14 mouse cellular contexts compared by ENCODE assay signal in genomic region chr6:24325215-24325614, GRCm38 (mm10).
DNase-seq lines count a peak whose midpoint lies in the region; ATAC-seq and TF ChIP-seq lines count a peak whose summit lies in the region.
"Had no signal": no experiment of that assay in that cellular context is flagged by ENCODE, and none has a peak within 500 bp of the region (broad histone marks: within the 10 kb centered on the region; RNA-seq: fewer than 3 reads in every experiment).

No protein-coding gene starts in this region.

- intact Hi-C loops in left cerebral cortex, adult 2 months (cut with DNase I) = no loop called here

- no peak for DNase-seq in forebrain, embryonic 11.5 days (ENCODE audit: low spot score)
- DNase-seq in left cerebral cortex, adult 2 months (ENCODE audit: extremely low spot score in 1 of 2, low spot score in 2 of 2) = peak in 1 of 2 experiments; percentile 11
- no peak for DNase-seq in left cerebral cortex, adult 11 months (ENCODE audit: low spot score)
- peak; percentile 44 to 77 for DNase-seq in cerebellum, adult 2 months
- peak; percentile 33 for DNase-seq in kidney, postnatal 14 days
- no peak for DNase-seq in T-cell, adult 2 months (ENCODE audit: low spot score)
- no peak for DNase-seq in gastrocnemius, adult 8-10 months (ENCODE audit: low spot score in 2 of 2)
- DNase-seq: adrenal gland, postnatal 14 days; embryo, embryonic 11 days had no signal

- no peak overlapping the region for H3K4me2 ChIP-seq in forebrain, embryonic 13.5 days
- no peak overlapping the region for H3K4me2 ChIP-seq in forebrain, embryonic 11.5 days (ENCODE audit: low read depth, low read length, severe bottlenecking)
- H3K4me2 ChIP-seq: heart, embryonic 13.5 days; midbrain, embryonic 11.5 days had no signal

- H3K36me3 ChIP-seq in forebrain, embryonic 13.5 days (ENCODE audit: poor library complexity, severe bottlenecking) = no peaks in the 10 kb centered on the region
- H3K36me3 ChIP-seq in forebrain, embryonic 11.5 days (ENCODE audit: control insufficient read depth, insufficient read depth, low read length) = no peaks in the 10 kb centered on the region
- H3K36me3 ChIP-seq: heart, embryonic 13.5 days had no signal

- no peak overlapping the region for H3K27ac ChIP-seq in forebrain, embryonic 13.5 days
- no peak overlapping the region for H3K27ac ChIP-seq in forebrain, embryonic 11.5 days (ENCODE audit: low read depth, low read length)
- H3K27ac ChIP-seq in left cerebral cortex, adult 2 months = peak overlapping the region; percentile 37; the same call in 1 of the 2 replicates
- H3K27ac ChIP-seq in cerebellum, adult 2 months (ENCODE audit: insufficient read depth, low read length) = no peak overlapping the region
- H3K27ac ChIP-seq: heart, embryonic 13.5 days; kidney, postnatal 0 days; liver, embryonic 14.5 days had no signal

- H3K27me3 ChIP-seq in forebrain, embryonic 13.5 days = no peaks in the 10 kb centered on the region
- H3K27me3 ChIP-seq in forebrain, embryonic 11.5 days (ENCODE audit: control insufficient read depth, insufficient read depth, low read length) = no peaks in the 10 kb centered on the region
- H3K27me3 ChIP-seq in cerebellum, adult 2 months (ENCODE audit: control insufficient read depth, insufficient read depth, low read length) = no peaks in the 10 kb centered on the region
- H3K27me3 ChIP-seq: heart, embryonic 13.5 days had no signal

- no peaks in the 10 kb centered on the region for H3K9me3 ChIP-seq in forebrain, embryonic 13.5 days (replicated peaks)
- no peaks in the 10 kb centered on the region for H3K9me3 ChIP-seq in forebrain, embryonic 11.5 days (ENCODE audit: control insufficient read depth, low read length)
- H3K9me3 ChIP-seq: heart, embryonic 13.5 days had no signal

- TF ChIP-seq CTCF in left cerebral cortex, adult 2 months (IDR thresholded peaks at IDR 0.05) = no peak
- no peak for TF ChIP-seq CTCF in cerebellum, adult 2 months (IDR thresholded peaks at IDR 0.05; ENCODE audit: borderline replicate concordance, insufficient read depth, low read depth, low read length)

- no peak overlapping the region for H3K4me3 ChIP-seq in forebrain, embryonic 13.5 days
- no peak overlapping the region for H3K4me3 ChIP-seq in forebrain, embryonic 11.5 days (ENCODE audit: low read depth, low read length)
- H3K4me3 ChIP-seq in left cerebral cortex, adult 2 months = no peak overlapping the region
- no peak overlapping the region for H3K4me3 ChIP-seq in cerebellum, adult 2 months (replicated peaks; ENCODE audit: insufficient read depth, low read depth, low read length)
- H3K4me3 ChIP-seq: heart, embryonic 13.5 days had no signal

- H3K4me1 ChIP-seq in forebrain, embryonic 13.5 days = peaks cover 8% of the 10 kb centered on the region; the same call in 1 of the 2 replicates
- no peaks in the 10 kb centered on the region for H3K4me1 ChIP-seq in forebrain, embryonic 11.5 days (replicated peaks; ENCODE audit: control insufficient read depth, insufficient read depth, low read length)
- no peaks in the 10 kb centered on the region; the same call in 1 of the 2 replicates for H3K4me1 ChIP-seq in cerebellum, adult 2 months (ENCODE audit: control insufficient read depth, insufficient read depth, low read length)

- H3K9ac ChIP-seq in forebrain, embryonic 13.5 days = no peak overlapping the region
- H3K9ac ChIP-seq in forebrain, embryonic 11.5 days (ENCODE audit: low read length) = no peak overlapping the region
- H3K9ac ChIP-seq: heart, embryonic 13.5 days; liver, embryonic 14.5 days had no signal

- ATAC-seq in forebrain, embryonic 13.5 days = peak; percentile 63
- ATAC-seq in forebrain, embryonic 11.5 days (replicated peaks; ENCODE audit: low FRiP score) = no peak

- no peak for TF ChIP-seq POLR2A in cerebellum, adult 2 months (IDR thresholded peaks at IDR 0.05; ENCODE audit: borderline replicate concordance, insufficient read depth, low read length)

Comparison
In these comparisons a context has a peak if more than half of its experiments do, and no peak if none do; other contexts are left out.
1. DNase-seq: peak in cerebellum, adult 2 months (2 of 2) and kidney, postnatal 14 days (single experiment); none in forebrain, embryonic 11.5 days (single experiment), left cerebral cortex, adult 11 months (single experiment), T-cell, adult 2 months (single experiment) and gastrocnemius, adult 8-10 months (0 of 2).